Mouse (Mus musculus) kidney, adult 2 months (tissue): Measurements from ENCODE around the gene Sergef. TPM values are rescaled to one million over a fixed set of nuclear protein-coding genes. Genes with fewer than 3 reads are reported as not detected.
"Not testable (repeated sequence)": the region's sequence is repeated elsewhere in the genome, so short reads cannot be mapped to it uniquely, and the experiment has no call there.

Source experiments
- DNase-seq: peaks from one replicate; pipeline ENCODE4 v3.0.0; 2021
- H3K27ac ChIP-seq: fragments of 200-500 bp; 2 replicates; pipeline ENCODE4 v1.5.1; 2012; ENCODE audit warnings: low read depth, low read length, control low read depth, inconsistent platforms; ENCODE audit not compliant: insufficient read depth
- H3K27me3 ChIP-seq: fragments of 200-500 bp; replicated peaks from 2 replicates; pipeline ENCODE4 v1.6.1; 2012; ENCODE audit warnings: mild to moderate bottlenecking, moderate library complexity, low read length, inconsistent platforms; ENCODE audit not compliant: control insufficient read depth, insufficient read depth
- H3K36me3 ChIP-seq: fragments of 200-500 bp; 2 replicates; pipeline ENCODE4 v1.6.1; 2012; ENCODE audit warnings: mild to moderate bottlenecking, moderate library complexity, low read length, inconsistent platforms; ENCODE audit not compliant: control insufficient read depth, insufficient read depth
- H3K4me1 ChIP-seq: fragments of 200-500 bp; 2 replicates; pipeline ENCODE4 v1.6.1; 2011; ENCODE audit warnings: low read length; ENCODE audit not compliant: control insufficient read depth, insufficient read depth
- H3K4me3 ChIP-seq: fragments of 200-500 bp; 2 replicates; pipeline ENCODE4 v1.5.1; 2011; ENCODE audit warnings: mild to moderate bottlenecking, low read depth, low read length, control low read depth; ENCODE audit not compliant: insufficient read depth
- CTCF ChIP-seq: fragments of 200-500 bp; conservative IDR thresholded peaks from 2 replicates; pipeline ENCODE4 v1.5.1; 2011; ENCODE audit warnings: low read depth, mild to moderate bottlenecking, control low read depth, low read length, moderate library complexity, mixed read lengths; ENCODE audit not compliant: insufficient read depth, insufficient read length
- POLR2A ChIP-seq: fragments of 200-500 bp; IDR thresholded peaks from one replicate; pipeline ENCODE4 v1.6.1; 2011; ENCODE audit warnings: low read depth, low read length, control low read depth
- WGBS: fragments of 180-500 bp; shearing (Covaris S2); methylation state at CpG from one replicate; pipeline ENCODE4 v1.1.7; 2018; 5-methylcytosine and 5-hydroxymethylcytosine counted together
- polyA plus RNA-seq: library from polyadenylated mRNA; depleted of rRNA; stranded (reverse); fragments of >200 nt; gene quantifications from 2 replicates; pipeline ENCODE4 v1.2.3, GENCODE M21; 2012

The Sergef gene
- polyA plus RNA-seq, 1 experiment, result 16.8 TPM

GRCm38 (mm10) chr7:46672160-46672672 lies 32.6 kb upstream of the Sergef start, which contains the start of gene Tph1:
Gene Tph1 (minus strand): TSS chr7:46672537.
- Histone ChIP-seq H3K4me1 (no peaks in the 10 kb centered on the region), H3K27me3 (0 out of 2 replicates have a peak, but pooled peaks cover 1% of the 10 kb centered on the region), H3K4me3 (no peak within 1 kb of the TSS), H3K27ac (no peak within 1 kb of the TSS), H3K36me3 (no peaks in the 10 kb centered on the region)
- WGBS, result 40% methylated on average over 10 of the region's 10 CpGs
- no peak for DNase-seq
- TF ChIP-seq CTCF (no peak), POLR2A (no peak)

- TF ChIP-seq POLR2A (no peak), CTCF (no peak)
- 4% methylated on average over 21 of the region's 21 CpGs for WGBS
- no peaks in the 10 kb centered on the region for H3K36me3 ChIP-seq
- H3K4me3 ChIP-seq, result no peak overlapping the region
- H3K27me3 ChIP-seq, result peaks cover 2% of the 10 kb centered on the region; the same call in 1 of the 2 replicates
- DNase-seq, result no peak
- H3K27ac ChIP-seq, result no peak overlapping the region
- H3K4me1 ChIP-seq, result no peaks in the 10 kb centered on the region
Observed at GRCm38 (mm10) chr7:46667256-46667655, 27.6 kb upstream of the Sergef start.

- no peaks in the 10 kb centered on the region for H3K4me1 ChIP-seq
- no peak overlapping the region for H3K4me3 ChIP-seq
- peaks cover 2% of the 10 kb centered on the region; the same call in 1 of the 2 replicates for H3K27me3 ChIP-seq
- H3K27ac ChIP-seq, result no peak overlapping the region
- whole genome bisulfite sequencing, result 24% methylated on average over 9 of the region's 9 CpGs
- peak; percentile 70 for TF ChIP-seq CTCF
- TF ChIP-seq POLR2A, result no peak
- H3K36me3 ChIP-seq, result no peaks in the 10 kb centered on the region
- DNase-seq, result peak; percentile 19
Observed at GRCm38 (mm10) chr7:46665236-46665635, 25.6 kb upstream of the Sergef start.

GRCm38 (mm10) chr7:46661591-46662090 lies 22.0 kb upstream of the Sergef start:
- Histone ChIP-seq H3K27me3 (no peaks in the 10 kb centered on the region; the same call in 1 of the 2 replicates), H3K4me1 (no peaks in the 10 kb centered on the region), H3K4me3 (no peak overlapping the region), H3K36me3 (no peaks in the 10 kb centered on the region), H3K27ac (no peak overlapping the region)
- WGBS, result 56% methylated on average over 18 of the region's 18 CpGs
- DNase-seq, result no peak
- TF ChIP-seq POLR2A (no peak), CTCF (no peak)

GRCm38 (mm10) chr7:46652279-46652678 lies 12.7 kb upstream of the Sergef start:
- Histone ChIP-seq H3K27ac (no peak overlapping the region), H3K4me3 (no peak overlapping the region), H3K27me3 (no peaks in the 10 kb centered on the region), H3K36me3 (no peaks in the 10 kb centered on the region), H3K4me1 (no peaks in the 10 kb centered on the region)
- 56% methylated on average over 2 of the region's 2 CpGs for WGBS
- DNase-seq, result no peak
- TF ChIP-seq CTCF (no peak), POLR2A (no peak)

GRCm38 (mm10) chr7:46650231-46650630 lies 10.6 kb upstream of the Sergef start:
- WGBS, result 50% methylated on average over 5 of the region's 5 CpGs
- H3K27ac ChIP-seq, result not testable (repeated sequence)

GRCm38 (mm10) chr7:46648431-46649140 lies 9.0 kb upstream of the Sergef start:
- no peaks in the 10 kb centered on the region for H3K36me3 ChIP-seq
- no peak overlapping the region for H3K4me3 ChIP-seq
- H3K27me3 ChIP-seq, result no peaks in the 10 kb centered on the region
- no peaks in the 10 kb centered on the region for H3K4me1 ChIP-seq
- H3K27ac ChIP-seq, result no peak overlapping the region
- 72% methylated on average over 4 of the region's 4 CpGs for WGBS
- TF ChIP-seq POLR2A (no peak), CTCF (no peak)
- no peak for DNase-seq

More at GRCm38 (mm10) chr7:46650231-46650630, 10.6 kb upstream of the Sergef start:
- DNase-seq, H3K4me3 ChIP-seq, H3K27me3 ChIP-seq, H3K4me1 ChIP-seq, H3K36me3 ChIP-seq: not testable (repeated sequence)
